Mouse (Mus musculus): ENCODE data around the gene Cnnm3.

Cnnm3 gene

DNA sequence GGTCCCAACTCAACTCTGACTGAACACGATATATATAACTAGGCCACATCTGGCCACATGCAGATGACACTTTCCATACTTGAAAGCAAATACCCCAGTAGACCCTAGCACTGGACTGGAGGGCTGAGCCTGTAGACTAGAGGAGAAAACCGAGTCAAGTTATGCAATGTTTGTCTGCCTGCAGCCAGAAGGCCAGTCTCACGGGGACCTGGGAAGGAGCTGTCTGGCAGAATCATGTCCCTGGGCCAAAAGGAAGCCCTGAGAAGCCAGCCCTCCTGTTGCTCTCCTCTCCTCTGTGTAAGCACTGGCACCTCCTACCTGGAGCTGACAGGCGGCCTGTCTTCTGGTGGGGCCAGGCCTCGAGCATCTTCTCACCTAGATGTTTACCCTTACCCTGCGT is 63.7 kb downstream of the Cnnm3 start:
- no peak for DNase-seq (ENCODE audit: low read depth, low spot score)

DNA sequence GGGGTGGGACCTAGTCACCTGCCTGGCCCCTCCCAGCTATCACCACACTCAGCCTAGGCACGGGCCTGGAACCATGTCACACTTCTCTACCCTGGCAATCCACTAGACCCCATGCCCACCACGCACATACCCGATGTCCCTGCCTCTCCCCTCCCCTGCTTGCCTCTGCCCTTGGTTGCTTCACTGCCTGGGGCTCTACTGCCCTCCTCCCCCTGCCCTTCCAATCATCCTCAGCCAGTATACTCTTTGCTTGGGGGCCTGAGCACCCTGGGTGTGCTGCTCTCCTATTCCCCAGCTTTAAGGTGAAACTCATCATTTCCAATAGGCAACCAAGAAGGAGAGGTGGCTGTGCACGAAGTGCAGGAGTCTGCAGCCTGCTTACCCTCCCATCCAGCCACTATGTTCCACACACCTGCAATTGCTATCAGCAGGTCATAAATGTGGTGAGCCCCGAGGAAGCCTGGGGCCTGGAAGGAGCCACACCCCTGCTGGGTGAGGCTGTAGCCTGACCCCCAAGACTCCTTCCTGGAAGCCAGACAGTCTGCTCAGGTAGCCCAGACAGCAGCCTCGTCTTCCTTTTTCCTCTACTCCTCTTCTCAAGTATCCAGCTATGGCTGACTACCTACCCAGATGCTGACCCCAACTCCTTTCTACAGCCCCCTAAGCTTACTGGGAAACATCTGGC is 65.5 kb downstream of the Cnnm3 start:
- no peak for DNase-seq (ENCODE audit: low read depth, low spot score)
